Mouse (Mus musculus): Measurements from ENCODE around the gene Cntnap5c.

DNA sequence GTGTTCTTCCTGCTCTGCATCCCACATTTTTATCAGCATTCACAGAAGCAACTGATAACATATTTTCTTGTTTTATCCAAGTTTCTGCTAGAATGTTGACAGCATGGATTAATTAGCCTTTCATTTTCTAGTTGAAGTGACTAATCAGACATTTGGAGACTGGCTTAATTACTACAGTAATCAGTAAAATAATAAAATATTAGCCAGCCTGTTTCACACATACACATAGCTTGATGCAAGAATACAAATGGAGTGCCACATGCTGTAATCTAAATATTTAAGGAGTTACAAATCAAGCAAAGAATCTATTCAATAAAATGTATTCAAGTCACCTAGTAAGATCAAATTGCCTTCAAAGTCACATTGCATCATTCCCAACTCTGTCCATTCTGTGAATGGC, 275.8 kb downstream of the Cntnap5c start:
- TF ChIP-seq CTCF (IDR thresholded peaks at IDR 0.05; ENCODE audit: low read depth) (no peak), EP300 (IDR thresholded peaks at IDR 0.05; ENCODE audit: low read depth) (no peak)

Data from liver, postnatal 0 days (tissue).